Mouse (Mus musculus) ovary, postnatal 10 days (tissue): ENCODE results near the gene Arhgap45.
"Not testable (repeated sequence)": the region's sequence is repeated elsewhere in the genome, so short reads cannot be mapped to it uniquely, and the experiment has no call there.

Experiments
- DNase-seq: peaks from one replicate; pipeline ENCODE4 v3.0.0; 2022; ENCODE audit warnings: low spot score

Arhgap45 gene

DNA sequence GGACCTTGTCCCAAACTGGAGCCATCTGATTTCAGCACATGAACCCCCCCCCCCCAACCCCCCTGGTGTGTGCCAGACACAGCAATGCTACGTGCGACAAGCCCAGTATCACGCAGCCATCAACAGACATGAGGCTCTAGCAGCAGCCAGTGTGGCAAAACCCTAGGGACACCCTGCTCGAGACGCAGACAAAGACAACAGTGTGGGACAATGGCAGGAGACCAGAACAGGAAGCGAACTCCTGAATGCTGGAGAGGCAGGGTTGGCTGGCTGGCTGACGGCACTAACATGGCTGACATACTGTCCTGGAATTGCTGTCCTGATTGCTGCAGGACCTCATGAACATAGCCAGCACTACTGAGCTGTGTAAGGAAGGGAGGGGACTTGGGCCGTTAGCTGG lies 18.7 kb downstream of the Arhgap45 start:
- DNase-seq, result no peak

- no peak for DNase-seq
These were observed 19.2 kb downstream of the Arhgap45 start for GRCm38 (mm10) chr10:80035686-80036085.

GRCm38 (mm10) chr10:80036832-80037231 lies 20.4 kb downstream of the Arhgap45 start:
- DNase-seq, result no peak

DNA sequence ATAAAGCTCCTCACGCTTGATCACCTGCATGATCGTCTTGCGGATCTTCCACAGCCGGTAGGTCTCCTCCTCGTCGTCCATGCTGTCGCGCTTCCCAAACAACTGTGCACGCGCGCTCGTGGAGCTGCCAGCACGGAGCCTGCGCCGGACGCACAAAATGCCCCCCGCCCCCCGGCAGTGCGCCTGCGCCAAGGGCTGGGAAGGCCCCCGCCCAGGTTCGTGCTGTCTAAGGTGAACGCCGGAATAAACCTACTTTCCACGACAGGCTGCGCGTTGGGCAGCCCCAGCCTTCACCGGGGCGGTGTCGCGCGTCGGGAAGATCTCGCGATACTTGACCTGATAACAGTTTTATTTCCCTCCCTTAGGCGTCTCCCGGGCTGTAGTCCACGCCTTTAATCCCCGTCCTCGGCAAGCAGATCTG lies 23.1 kb downstream of the Arhgap45 start, which contains the start of gene Polr2e:
Polr2e (minus strand) TSS at position 237 of the 421 bp plus-strand sequence.
- DNase-seq, result peak; percentile 92

DNA sequence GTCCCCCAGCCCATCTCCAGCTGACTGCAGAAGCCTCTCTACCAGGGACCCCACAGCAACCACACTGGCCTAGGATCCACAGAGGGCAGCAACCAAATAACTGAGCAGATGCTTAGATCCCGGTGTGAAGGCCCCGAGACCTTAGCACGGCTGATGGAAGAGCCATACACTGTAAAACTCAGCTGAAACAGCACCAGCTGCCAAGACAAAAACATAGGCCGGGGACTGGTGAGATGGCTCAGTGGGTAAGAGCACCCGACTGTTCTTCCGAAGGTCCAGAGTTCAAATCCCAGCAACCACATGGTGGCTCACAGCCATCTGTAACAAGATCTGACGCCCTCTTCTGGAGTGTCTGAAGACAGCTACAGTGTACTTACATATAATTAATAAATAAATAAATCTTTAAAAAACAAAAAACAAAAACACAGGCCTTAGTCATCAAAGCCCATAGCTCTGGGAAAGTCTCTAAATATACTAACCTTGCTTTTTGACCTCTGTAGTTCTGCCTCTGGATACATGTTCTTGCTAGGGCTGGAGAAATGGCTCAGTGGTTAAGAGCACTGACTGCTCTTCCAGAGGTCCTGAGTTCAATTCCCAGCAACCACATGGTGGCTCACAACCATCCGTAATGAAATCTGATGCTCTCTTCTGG lies 25.1 kb downstream of the Arhgap45 start:
- DNase-seq, result not testable (repeated sequence)

DNA sequence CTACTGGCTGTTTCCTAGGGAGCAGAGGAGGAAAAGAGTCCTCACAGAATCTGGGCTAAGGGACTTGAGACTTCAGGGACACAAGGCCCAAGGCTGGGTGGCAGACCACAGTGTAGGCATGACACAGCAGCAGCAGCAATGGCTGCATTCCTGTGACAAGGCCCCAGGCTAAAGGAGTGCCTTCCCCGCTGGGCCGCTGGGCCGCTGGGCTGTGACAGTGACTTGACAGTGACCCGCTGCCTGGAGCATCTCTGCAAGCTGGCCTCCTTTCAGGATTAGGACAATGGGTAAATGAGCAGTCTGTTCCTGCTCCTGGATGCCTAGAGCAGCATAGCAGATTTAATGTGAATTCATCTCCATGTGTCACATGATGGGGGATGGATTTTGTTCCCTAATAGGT lies 27.6 kb downstream of the Arhgap45 start:
- no peak for DNase-seq

DNA sequence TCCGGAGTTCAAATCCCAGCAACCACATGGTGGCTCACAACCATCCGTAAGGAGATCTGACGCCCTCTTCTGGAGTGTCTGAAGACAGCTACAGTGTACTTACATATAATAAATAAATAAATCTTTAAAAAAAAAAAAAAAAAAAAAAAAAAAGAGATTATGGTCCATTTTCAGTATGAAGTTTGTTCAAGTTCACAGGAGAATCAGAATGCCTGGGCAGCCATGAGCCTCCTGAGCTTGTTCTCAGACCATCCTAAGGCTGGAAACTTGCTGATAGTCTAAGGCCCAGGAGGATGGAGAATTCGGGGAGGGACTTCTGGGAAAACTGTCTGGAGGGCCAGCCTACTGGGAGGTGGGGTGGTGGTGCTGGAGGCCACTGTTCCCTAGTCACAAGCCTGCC lies 28.9 kb downstream of the Arhgap45 start:
- DNase-seq, result not testable (repeated sequence)

GRCm38 (mm10) chr10:80045766-80046165 lies 29.3 kb downstream of the Arhgap45 start:
- no peak for DNase-seq

DNA sequence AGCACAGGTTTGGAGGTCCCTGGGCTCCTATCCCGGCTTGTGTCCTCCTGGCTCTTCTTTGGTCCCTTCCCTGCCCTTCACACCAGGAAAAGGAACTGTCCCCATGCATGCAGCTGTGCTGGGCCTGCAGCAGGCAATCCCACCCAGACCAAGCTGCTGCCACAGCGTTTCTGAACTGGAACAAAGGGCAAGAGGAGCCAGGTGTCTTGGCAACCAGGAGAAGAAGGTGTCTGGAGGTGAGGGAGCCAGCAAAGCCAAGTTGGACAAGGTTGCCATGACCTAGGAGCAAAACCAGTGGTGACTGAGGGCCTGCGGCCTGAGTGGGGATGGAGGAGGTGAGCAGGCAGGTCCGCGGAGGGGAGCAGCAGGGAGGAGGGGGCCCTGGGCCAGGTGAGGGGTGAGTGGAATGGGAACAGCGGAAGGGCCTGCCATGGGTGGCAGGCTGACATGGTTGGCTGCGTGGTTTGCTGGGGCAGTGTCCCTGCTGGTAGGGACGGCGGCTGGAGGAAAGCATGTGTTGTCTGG lies 30.6 kb downstream of the Arhgap45 start, which contains the start of gene Gpx4:
Gpx4 (plus strand) TSS at position 126 of the 525 bp plus-strand sequence.
- no peak for DNase-seq

- no peak for DNase-seq
These were observed 31.9 kb downstream of the Arhgap45 start for GRCm38 (mm10) chr10:80048396-80048795.

DNA sequence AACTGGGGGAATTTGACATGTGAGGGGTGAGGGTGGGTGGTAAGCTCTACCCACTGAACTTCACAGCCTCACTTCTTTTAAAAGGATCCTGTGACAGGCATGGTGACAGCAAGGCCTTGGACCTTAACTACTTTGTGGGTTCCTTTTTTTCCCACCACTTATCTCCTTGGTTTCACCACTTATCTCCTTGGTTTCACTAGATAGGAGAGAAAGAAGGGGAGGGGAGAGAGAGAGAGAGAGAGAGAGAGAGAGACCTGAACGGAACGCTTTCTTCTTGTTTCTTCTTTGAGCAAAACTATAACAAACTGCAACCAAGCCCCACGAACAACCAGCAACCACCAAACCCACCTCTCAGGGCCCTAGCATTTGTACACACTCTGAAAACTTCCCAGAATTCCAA lies 32.4 kb downstream of the Arhgap45 start:
- DNase-seq, result no peak

GRCm38 (mm10) chr10:80050244-80050643 lies 33.8 kb downstream of the Arhgap45 start:
- DNase-seq, result no peak

DNA sequence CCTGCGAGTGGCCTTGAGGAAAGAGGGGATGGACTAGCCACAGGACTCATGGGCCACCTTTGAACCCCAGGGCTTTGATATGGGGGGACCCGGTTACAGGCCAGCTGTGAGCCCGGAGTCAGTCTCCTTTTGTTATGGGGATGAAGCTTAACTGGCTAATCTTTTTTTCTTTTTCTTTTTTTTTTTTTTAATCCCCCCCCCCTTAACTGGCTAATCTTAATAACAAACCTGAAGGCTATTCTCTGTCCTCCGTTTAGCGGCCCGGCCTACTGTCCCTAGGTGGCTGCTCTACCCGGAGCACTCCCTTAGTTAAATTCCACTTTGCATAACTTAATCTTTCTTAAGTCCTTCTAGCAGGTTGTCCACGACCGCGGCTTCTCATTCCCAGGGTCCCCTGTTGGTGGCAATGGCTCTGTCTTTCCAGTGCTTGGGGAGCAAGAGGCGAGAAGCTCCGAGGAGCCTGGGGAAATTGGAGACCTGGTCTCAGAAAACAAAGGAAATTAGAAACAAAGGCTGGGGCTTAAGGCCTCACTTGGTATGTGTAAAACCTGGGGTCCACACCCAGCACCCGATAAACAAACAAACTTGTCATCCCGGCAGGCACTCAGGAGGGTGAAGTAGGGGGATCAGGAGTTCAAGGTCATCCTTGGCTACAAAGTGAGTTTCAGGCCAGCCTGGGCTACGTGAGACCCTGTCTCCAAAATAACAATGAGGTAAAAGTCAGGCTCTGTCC lies 34.6 kb downstream of the Arhgap45 start:
- no peak for DNase-seq

- DNase-seq, result no peak
These were observed 35.3 kb downstream of the Arhgap45 start for GRCm38 (mm10) chr10:80051618-80052373.

- no peak for DNase-seq
These were observed 35.9 kb downstream of the Arhgap45 start for GRCm38 (mm10) chr10:80052374-80052764.

DNA sequence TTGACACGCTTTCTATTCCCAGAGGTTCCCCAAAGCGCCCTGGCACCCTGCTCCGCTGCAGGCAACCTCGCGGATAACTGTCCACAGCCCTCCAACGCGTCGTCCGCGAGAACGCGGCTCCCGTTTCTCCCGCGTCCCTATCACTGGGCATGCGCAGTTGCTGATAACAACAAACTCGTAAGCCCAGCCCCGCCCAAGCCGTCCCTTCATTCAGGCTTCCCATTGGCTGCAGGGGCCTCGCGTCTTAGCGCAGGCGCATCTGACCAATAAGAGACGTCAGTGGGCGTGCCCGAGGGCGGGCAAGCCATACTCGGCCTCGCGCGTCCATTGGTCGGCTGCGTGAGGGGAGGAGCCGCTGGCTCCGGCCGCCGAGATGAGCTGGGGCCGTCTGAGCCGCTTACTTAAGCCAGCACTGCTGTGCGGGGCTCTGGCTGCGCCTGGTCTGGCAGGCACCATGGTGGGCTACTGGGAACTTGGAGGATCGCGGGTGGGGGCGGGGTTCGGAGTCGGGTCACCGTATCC lies 36.9 kb downstream of the Arhgap45 start:
- peak; percentile 95 for DNase-seq

DNA sequence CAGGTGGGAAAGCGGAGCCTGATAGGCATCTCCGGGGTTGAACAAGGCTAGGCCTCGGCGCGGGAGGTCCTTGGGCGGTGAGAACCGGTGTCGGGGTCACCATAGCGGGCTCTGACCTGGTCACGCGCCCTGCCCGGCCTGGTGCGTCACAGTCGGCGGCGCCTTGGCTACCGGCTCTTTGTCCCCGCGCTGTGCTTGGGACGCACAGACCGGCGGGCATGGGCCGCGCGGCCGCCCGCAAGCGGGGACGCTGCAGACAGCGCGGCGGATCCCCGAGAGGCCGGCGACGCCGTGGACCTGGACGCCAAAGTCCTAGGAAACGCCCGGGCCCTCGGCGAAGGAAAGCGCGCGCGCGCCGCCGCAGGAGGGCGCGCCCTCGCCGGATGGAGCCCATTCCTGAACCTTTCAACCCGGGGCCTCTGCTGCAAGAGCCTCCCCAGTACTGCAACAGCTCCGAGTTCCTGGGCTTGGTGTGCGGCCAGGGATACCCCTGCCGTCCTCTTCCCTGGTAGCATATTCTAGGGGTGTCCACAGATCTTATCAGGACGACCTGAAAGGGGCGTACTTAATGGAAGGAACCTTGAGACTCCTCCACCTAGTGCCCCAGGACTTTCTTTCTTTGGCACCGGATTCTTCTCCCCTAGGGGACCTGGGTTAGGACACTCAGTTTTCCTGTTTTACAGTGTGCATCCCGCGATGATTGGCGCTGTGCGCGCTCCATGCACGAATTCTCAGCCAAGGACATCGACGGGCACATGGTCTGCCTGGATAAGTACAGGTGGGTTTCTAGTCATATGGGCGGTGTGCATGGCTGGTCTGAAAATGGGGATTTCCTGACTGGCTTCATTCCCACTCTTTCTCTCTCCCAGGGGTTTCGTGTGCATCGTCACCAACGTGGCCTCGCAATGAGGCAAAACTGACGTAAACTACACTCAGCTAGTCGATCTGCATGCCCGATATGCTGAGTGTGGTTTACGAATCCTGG lies 37.7 kb downstream of the Arhgap45 start:
- peak; percentile 49 for DNase-seq

GRCm38 (mm10) chr10:80054911-80055310 lies 38.5 kb downstream of the Arhgap45 start:
- not testable (repeated sequence) for DNase-seq

DNA sequence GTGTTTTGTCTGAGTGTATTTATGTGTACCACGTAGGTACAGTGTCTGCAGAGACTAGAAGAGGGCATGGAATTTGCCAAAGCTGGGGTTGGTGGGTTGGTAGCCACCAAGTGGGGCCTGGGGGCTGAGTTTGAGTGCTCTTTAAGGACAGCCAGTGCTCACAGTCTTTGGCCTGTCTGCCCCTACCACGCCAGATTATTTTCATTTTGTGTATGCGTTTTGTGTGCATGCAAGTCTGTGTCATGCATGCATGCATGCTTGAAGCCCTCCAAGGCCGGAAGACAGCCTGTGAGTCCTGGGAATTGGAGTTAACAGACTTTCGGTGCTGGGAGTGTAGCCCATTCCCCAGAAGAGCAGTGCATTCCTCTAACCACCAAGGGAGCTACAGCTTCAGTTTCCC lies 38.9 kb downstream of the Arhgap45 start:
- no peak for DNase-seq

DNA sequence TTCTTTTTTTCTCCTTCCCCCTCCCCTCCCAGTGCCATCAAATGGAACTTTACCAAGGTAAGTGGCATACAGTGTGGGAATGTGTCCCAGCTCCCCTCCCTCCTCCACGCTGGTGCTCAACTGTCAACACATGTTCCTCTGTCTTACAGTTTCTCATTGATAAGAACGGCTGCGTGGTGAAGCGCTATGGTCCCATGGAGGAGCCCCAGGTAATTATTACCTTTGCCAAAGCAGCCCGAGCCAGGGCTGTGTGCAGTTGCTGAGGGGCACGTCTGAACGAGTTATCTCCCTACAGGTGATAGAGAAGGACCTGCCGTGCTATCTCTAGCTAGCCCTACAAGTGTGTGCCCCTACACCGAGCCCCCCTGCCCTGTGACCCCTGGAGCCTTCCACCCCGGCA lies 39.4 kb downstream of the Arhgap45 start:
- no peak for DNase-seq

GRCm38 (mm10) chr10:80056506-80056905 lies 40.1 kb downstream of the Arhgap45 start:
- DNase-seq, result no peak
